Mouse (Mus musculus) stomach, embryonic 15.5 days (tissue): ENCODE results near the gene Apba2. TPM values are rescaled to one million over a fixed set of nuclear protein-coding genes. Genes with fewer than 3 reads are reported as not detected.
A peak's percentile ranks its signal among the peaks of the same experiment; 100 is the strongest.

ENCODE experiments used
- ATAC-seq: fragments of 200-750 bp; cut with Nextera tagmentation; 2 replicates; pipeline ENCODE4 v1.8.0; 2017; ENCODE audit warnings: low read depth, moderate number of reproducible peaks, moderate TSS enrichment; ENCODE audit not compliant: insufficient read depth, low FRiP score
- H3K27ac ChIP-seq: fragments of 300-500 bp; sonication (generic); 2 replicates; pipeline ENCODE4 v1.5.1; 2015; ENCODE audit warnings: mild to moderate bottlenecking, inconsistent platforms
- H3K27me3 ChIP-seq: fragments of 300-500 bp; sonication (generic); replicated peaks from 2 replicates; pipeline ENCODE4 v1.6.1; 2015; ENCODE audit warnings: inconsistent platforms
- H3K36me3 ChIP-seq: fragments of 300-500 bp; sonication (generic); 2 replicates; pipeline ENCODE4 v1.6.1; 2015; ENCODE audit warnings: inconsistent platforms
- H3K4me1 ChIP-seq: fragments of 300-500 bp; sonication (generic); 2 replicates; pipeline ENCODE4 v1.6.1; 2015; ENCODE audit warnings: inconsistent platforms
- H3K4me2 ChIP-seq: fragments of 300-500 bp; sonication (generic); 2 replicates; pipeline ENCODE4 v1.6.1; 2015; ENCODE audit warnings: mild to moderate bottlenecking, inconsistent platforms
- H3K4me3 ChIP-seq: fragments of 300-500 bp; sonication (generic); replicated peaks from 2 replicates; pipeline ENCODE4 v1.5.1; 2015; ENCODE audit warnings: inconsistent platforms
- H3K9ac ChIP-seq: fragments of 300-500 bp; sonication (generic); 2 replicates; pipeline ENCODE4 v1.6.1; 2015; ENCODE audit warnings: inconsistent platforms
- H3K9me3 ChIP-seq: fragments of 300-500 bp; sonication (generic); 2 replicates; pipeline ENCODE4 v1.6.1; 2016; ENCODE audit warnings: inconsistent platforms
- WGBS: fragments of 180-500 bp; shearing (Covaris S2); methylation state at CpG from one replicate; pipeline ENCODE4 v1.1.7; 2015; 5-methylcytosine and 5-hydroxymethylcytosine counted together
- polyA plus RNA-seq: library from polyadenylated mRNA; unstranded; fragments of >200 nt; fragmentation: Nextera tagmentation; extraction: Ambion mirVana; gene quantifications from 2 replicates; pipeline ENCODE4 v1.2.1, GENCODE M21; 2015

Apba2 gene
- polyA plus RNA-seq, 1 experiment from 2014 or later = 6.1 TPM

- 85% methylated on average over 16 of the region's 16 CpGs for WGBS
- no peaks in the 10 kb centered on the region for H3K9me3 ChIP-seq
- no peak for ATAC-seq
- no peaks in the 10 kb centered on the region for H3K36me3 ChIP-seq
- H3K27ac ChIP-seq = no peak overlapping the region
- no peaks in the 10 kb centered on the region for H3K27me3 ChIP-seq
- H3K4me1 ChIP-seq = no peaks in the 10 kb centered on the region
- no peak overlapping the region for H3K9ac ChIP-seq
- no peak overlapping the region for H3K4me2 ChIP-seq
- no peak overlapping the region for H3K4me3 ChIP-seq
Observed at GRCm38 (mm10) chr7:64574144-64574543, 72.6 kb downstream of the Apba2 start.

- no peak overlapping the region for H3K4me3 ChIP-seq
- H3K27me3 ChIP-seq = no peaks in the 10 kb centered on the region
- ATAC-seq = no peak
- H3K36me3 ChIP-seq = no peaks in the 10 kb centered on the region
- H3K9ac ChIP-seq = no peak overlapping the region
- WGBS = 19% methylated on average over 1 of the region's 1 CpGs
- H3K4me1 ChIP-seq = no peaks in the 10 kb centered on the region
- H3K9me3 ChIP-seq = no peaks in the 10 kb centered on the region
- peak overlapping the region; percentile 1; the same call in 1 of the 2 replicates for H3K27ac ChIP-seq
- no peak overlapping the region for H3K4me2 ChIP-seq
Observed at GRCm38 (mm10) chr7:64576519-64576951, 75.0 kb downstream of the Apba2 start.

- no peak overlapping the region for H3K9ac ChIP-seq
- H3K4me1 ChIP-seq = no peaks in the 10 kb centered on the region
- no peak for ATAC-seq
- no peaks in the 10 kb centered on the region for H3K36me3 ChIP-seq
- no peak overlapping the region for H3K4me2 ChIP-seq
- no peak overlapping the region for H3K27ac ChIP-seq
- no peaks in the 10 kb centered on the region for H3K27me3 ChIP-seq
- no peaks in the 10 kb centered on the region for H3K9me3 ChIP-seq
- no peak overlapping the region for H3K4me3 ChIP-seq
- 89% methylated on average over 6 of the region's 6 CpGs for WGBS
Observed at GRCm38 (mm10) chr7:64578176-64578575, 76.7 kb downstream of the Apba2 start.

GRCm38 (mm10) chr7:64579887-64580286 lies 78.4 kb downstream of the Apba2 start:
- no peaks in the 10 kb centered on the region for H3K36me3 ChIP-seq
- ATAC-seq = no peak
- H3K4me2 ChIP-seq = no peak overlapping the region
- 46% methylated on average over 4 of the region's 4 CpGs for WGBS
- H3K9me3 ChIP-seq = no peaks in the 10 kb centered on the region
- no peaks in the 10 kb centered on the region for H3K4me1 ChIP-seq
- H3K9ac ChIP-seq = no peak overlapping the region
- H3K4me3 ChIP-seq = no peak overlapping the region
- no peaks in the 10 kb centered on the region for H3K27me3 ChIP-seq
- no peak overlapping the region for H3K27ac ChIP-seq

GRCm38 (mm10) chr7:64580293-64580692 lies 78.8 kb downstream of the Apba2 start:
- WGBS = 58% methylated on average over 4 of the region's 4 CpGs
- no peaks in the 10 kb centered on the region for H3K9me3 ChIP-seq
- no peak overlapping the region for H3K27ac ChIP-seq
- no peak for ATAC-seq
- no peaks in the 10 kb centered on the region for H3K4me1 ChIP-seq
- no peak overlapping the region for H3K4me2 ChIP-seq
- H3K36me3 ChIP-seq = no peaks in the 10 kb centered on the region
- H3K4me3 ChIP-seq = no peak overlapping the region
- no peaks in the 10 kb centered on the region for H3K27me3 ChIP-seq
- H3K9ac ChIP-seq = no peak overlapping the region

- no peaks in the 10 kb centered on the region for H3K36me3 ChIP-seq
- no peak overlapping the region for H3K27ac ChIP-seq
- no peak overlapping the region for H3K4me3 ChIP-seq
- no peak overlapping the region for H3K9ac ChIP-seq
- no peaks in the 10 kb centered on the region for H3K9me3 ChIP-seq
- no peaks in the 10 kb centered on the region for H3K27me3 ChIP-seq
- H3K4me2 ChIP-seq = no peak overlapping the region
- ATAC-seq = no peak
- WGBS = 82% methylated on average over 8 of the region's 8 CpGs
- no peaks in the 10 kb centered on the region for H3K4me1 ChIP-seq
Observed at GRCm38 (mm10) chr7:64582358-64582757, 80.9 kb downstream of the Apba2 start.

- Histone ChIP-seq H3K9ac (no peak overlapping the region), H3K9me3 (no peaks in the 10 kb centered on the region), H3K4me3 (no peak overlapping the region), H3K27ac (no peak overlapping the region), H3K36me3 (no peaks in the 10 kb centered on the region), H3K27me3 (no peaks in the 10 kb centered on the region), H3K4me1 (no peaks in the 10 kb centered on the region), H3K4me2 (no peak overlapping the region)
- WGBS = 69% methylated on average over 6 of the region's 6 CpGs
- peak; percentile 28; the same call in 1 of the 2 replicates for ATAC-seq
Observed at GRCm38 (mm10) chr7:64583670-64584121, 82.2 kb downstream of the Apba2 start.

GRCm38 (mm10) chr7:64586133-64586532 lies 84.6 kb downstream of the Apba2 start:
- Histone ChIP-seq H3K9me3 (no peaks in the 10 kb centered on the region), H3K4me1 (no peaks in the 10 kb centered on the region)

GRCm38 (mm10) chr7:64586571-64586970 lies 85.1 kb downstream of the Apba2 start:
- Histone ChIP-seq H3K27ac (no peak overlapping the region), H3K9me3 (no peaks in the 10 kb centered on the region), H3K36me3 (no peaks in the 10 kb centered on the region), H3K4me1 (no peaks in the 10 kb centered on the region), H3K4me3 (no peak overlapping the region), H3K9ac (no peak overlapping the region), H3K27me3 (no peaks in the 10 kb centered on the region), H3K4me2 (no peak overlapping the region)
- WGBS = 90% methylated on average over 3 of the region's 3 CpGs
- no peak for ATAC-seq

More at GRCm38 (mm10) chr7:64586133-64586532, 84.6 kb downstream of the Apba2 start:
- Histone ChIP-seq H3K27me3 (no peaks in the 10 kb centered on the region), H3K4me3 (no peak overlapping the region), H3K4me2 (no peak overlapping the region), H3K27ac (no peak overlapping the region), H3K9ac (no peak overlapping the region), H3K36me3 (no peaks in the 10 kb centered on the region)
- no peak for ATAC-seq
- WGBS = 78% methylated on average over 4 of the region's 4 CpGs

GRCm38 (mm10) chr7:64588636-64589389 lies 87.3 kb downstream of the Apba2 start:
- H3K36me3 ChIP-seq = no peaks in the 10 kb centered on the region
- ATAC-seq = no peak
- H3K27ac ChIP-seq = no peak overlapping the region
- H3K9me3 ChIP-seq = no peaks in the 10 kb centered on the region
- H3K4me1 ChIP-seq = no peaks in the 10 kb centered on the region
- no peak overlapping the region for H3K9ac ChIP-seq
- no peaks in the 10 kb centered on the region for H3K27me3 ChIP-seq
- 74% methylated on average over 11 of the region's 11 CpGs for WGBS
- H3K4me3 ChIP-seq = no peak overlapping the region
- no peak overlapping the region for H3K4me2 ChIP-seq

GRCm38 (mm10) chr7:64595256-64595655 lies 93.8 kb downstream of the Apba2 start:
- H3K4me1 ChIP-seq = no peaks in the 10 kb centered on the region
- no peaks in the 10 kb centered on the region for H3K27me3 ChIP-seq
- ATAC-seq = no peak
- no peak overlapping the region for H3K9ac ChIP-seq
- H3K27ac ChIP-seq = no peak overlapping the region
- H3K9me3 ChIP-seq = no peaks in the 10 kb centered on the region
- 61% methylated on average over 6 of the region's 6 CpGs for WGBS
- no peak overlapping the region for H3K4me2 ChIP-seq
- H3K36me3 ChIP-seq = no peaks in the 10 kb centered on the region
- no peak overlapping the region for H3K4me3 ChIP-seq

- Histone ChIP-seq H3K9ac (no peak overlapping the region), H3K4me3 (no peak overlapping the region), H3K4me2 (no peak overlapping the region), H3K27me3 (no peaks in the 10 kb centered on the region), H3K36me3 (no peaks in the 10 kb centered on the region), H3K27ac (no peak overlapping the region), H3K9me3 (no peaks in the 10 kb centered on the region), H3K4me1 (no peaks in the 10 kb centered on the region)
- no peak for ATAC-seq
- 65% methylated on average over 9 of the region's 9 CpGs for WGBS
Observed at GRCm38 (mm10) chr7:64596652-64597051, 95.1 kb downstream of the Apba2 start.
